Mouse (Mus musculus): ENCODE measurements around the gene Mapk11. TPM values are rescaled to one million over a fixed set of nuclear protein-coding genes. Genes with fewer than 3 reads are reported as not detected.

Gene Mapk11
- polyA plus RNA-seq, 1 experiment from 2014 or later: 5.9 TPM

DNA sequence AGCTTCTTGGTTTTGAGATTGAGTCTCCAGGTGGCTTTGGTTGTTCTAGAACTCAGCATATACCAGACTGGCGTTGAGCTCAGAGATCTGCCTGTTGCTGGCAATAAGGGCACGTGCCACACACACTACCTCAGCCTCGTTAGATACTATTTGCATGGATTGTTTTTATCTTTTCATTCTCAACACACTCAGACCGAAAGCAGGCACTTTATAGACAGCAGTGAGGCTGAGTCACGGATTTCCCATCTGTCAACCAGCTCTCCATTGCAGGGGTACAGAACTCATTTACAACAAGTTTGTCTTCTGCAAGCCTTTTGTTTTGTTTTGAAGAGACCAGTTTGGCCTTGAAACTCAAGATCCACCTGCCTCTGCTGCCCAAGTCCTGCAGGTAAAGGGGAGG lies 52.0 kb downstream of the Mapk11 start:
- Histone ChIP-seq H3K27ac (no peak overlapping the region), H3K27me3 (replicated peaks) (no peaks in the 10 kb centered on the region), H3K4me2 (no peak overlapping the region), H3K4me3 (replicated peaks) (no peak overlapping the region), H3K9ac (no peak overlapping the region), H3K9me3 (no peaks in the 10 kb centered on the region), H3K4me1 (no peaks in the 10 kb centered on the region), H3K36me3 (peaks cover 89% of the 10 kb centered on the region)
- ATAC-seq (ENCODE audit: insufficient read depth, low FRiP score, low read depth): no peak
- WGBS: 91% methylated on average over 5 of the region's 5 CpGs

Small RNAs within 50 kb of the gene (microRNA-seq; reads per million reads assigned to microRNA genes)
- gene Mir6958 (1.2 reads per million), gene Mir7118 (0.58 reads per million)

Other genes with a start within 250 kb of the Mapk11 start
- not detected in 2 replicates for gene Ttll8, start 195.2 kb downstream of the Mapk11 start, polyA plus RNA-seq (2015; fragmentation: Nextera tagmentation; extraction: Ambion mirVana)
- gene Mlc1, start 170.6 kb downstream of the Mapk11 start, polyA plus RNA-seq (2015; fragmentation: Nextera tagmentation; extraction: Ambion mirVana): 0.09 TPM in 1 of 2 replicates, not detected in the other
- 0.08 TPM in 1 of 2 replicates, not detected in the other for gene Mov10l1, start 166.7 kb downstream of the Mapk11 start, polyA plus RNA-seq (2015; fragmentation: Nextera tagmentation; extraction: Ambion mirVana)
- 0.55 and 0.64 TPM in 2 replicates for gene Panx2, start 89.9 kb downstream of the Mapk11 start, polyA plus RNA-seq (2015; fragmentation: Nextera tagmentation; extraction: Ambion mirVana)
- 57.1 and 60.0 TPM in 2 replicates for gene Trabd, start 74.5 kb downstream of the Mapk11 start, polyA plus RNA-seq (2015; fragmentation: Nextera tagmentation; extraction: Ambion mirVana)
- gene Selenoo, start 60.5 kb downstream of the Mapk11 start, polyA plus RNA-seq (2015; fragmentation: Nextera tagmentation; extraction: Ambion mirVana): 17.9 and 19.7 TPM in 2 replicates
- gene Tubgcp6, start 26.5 kb downstream of the Mapk11 start, polyA plus RNA-seq (2015; fragmentation: Nextera tagmentation; extraction: Ambion mirVana): 12.0 and 12.9 TPM in 2 replicates
- 20.9 and 23.3 TPM in 2 replicates for gene Hdac10, start 20.9 kb downstream of the Mapk11 start, polyA plus RNA-seq (2015; fragmentation: Nextera tagmentation; extraction: Ambion mirVana)
- 3.8 and 4.7 TPM in 2 replicates for gene Mapk12, start 8.9 kb downstream of the Mapk11 start, polyA plus RNA-seq (2015; fragmentation: Nextera tagmentation; extraction: Ambion mirVana)
- 128 and 129 TPM in 2 replicates for gene Plxnb2, start 31.2 kb upstream of the Mapk11 start, polyA plus RNA-seq (2015; fragmentation: Nextera tagmentation; extraction: Ambion mirVana)
- gene Dennd6b, start 46.9 kb upstream of the Mapk11 start, polyA plus RNA-seq (2015; fragmentation: Nextera tagmentation; extraction: Ambion mirVana): 12.5 and 14.9 TPM in 2 replicates
- 25.4 and 28.5 TPM in 2 replicates for gene Ppp6r2, start 61.9 kb upstream of the Mapk11 start, polyA plus RNA-seq (2015; fragmentation: Nextera tagmentation; extraction: Ambion mirVana)
- gene Sbf1, start 165.7 kb upstream of the Mapk11 start, polyA plus RNA-seq (2015; fragmentation: Nextera tagmentation; extraction: Ambion mirVana): 45.3 and 45.9 TPM in 2 replicates
- gene Adm2, start 173.1 kb upstream of the Mapk11 start, polyA plus RNA-seq (2015; fragmentation: Nextera tagmentation; extraction: Ambion mirVana): 0.76 and 1.1 TPM in 2 replicates
- 0.53 and 0.71 TPM in 2 replicates for gene Miox, start 184.8 kb upstream of the Mapk11 start, polyA plus RNA-seq (2015; fragmentation: Nextera tagmentation; extraction: Ambion mirVana)
- 57.3 and 62.3 TPM in 2 replicates for gene Lmf2, start 206.0 kb upstream of the Mapk11 start, polyA plus RNA-seq (2015; fragmentation: Nextera tagmentation; extraction: Ambion mirVana)
- gene Ncaph2, start 206.1 kb upstream of the Mapk11 start, polyA plus RNA-seq (2015; fragmentation: Nextera tagmentation; extraction: Ambion mirVana): 127 and 141 TPM in 2 replicates
- 6.7 and 7.3 TPM in 2 replicates for gene Sco2, start 224.2 kb upstream of the Mapk11 start, polyA plus RNA-seq (2015; fragmentation: Nextera tagmentation; extraction: Ambion mirVana)
- 1.3 and 1.5 TPM in 2 replicates for gene Tymp, start 227.4 kb upstream of the Mapk11 start, polyA plus RNA-seq (2015; fragmentation: Nextera tagmentation; extraction: Ambion mirVana)
- gene Odf3b, start 229.7 kb upstream of the Mapk11 start, polyA plus RNA-seq (2015; fragmentation: Nextera tagmentation; extraction: Ambion mirVana): 0.48 and 0.84 TPM in 2 replicates
- not detected in 2 replicates for gene Klhdc7b, start 235.3 kb upstream of the Mapk11 start, polyA plus RNA-seq (2015; fragmentation: Nextera tagmentation; extraction: Ambion mirVana)

Measured in stomach, embryonic 15.5 days (tissue).